Mouse (Mus musculus) gastrocnemius, postnatal 14 days (tissue): ENCODE data around the gene Tfdp2. TPM values are rescaled to one million over a fixed set of nuclear protein-coding genes. Genes with fewer than 3 reads are reported as not detected.
"Not testable (repeated sequence)": the region's sequence is repeated elsewhere in the genome, so short reads cannot be mapped to it uniquely, and the experiment has no call there.

Experiments used
- DNase-seq: peaks from one replicate; pipeline ENCODE4 v3.0.0; 2021; ENCODE audit warnings: mixed read lengths
- intact Hi-C: fragments of 180-260 bp; cut with DNase I; formaldehyde crosslinking; loops from one replicate; pipeline ENCODE4 v1.15.1; 2025; ENCODE audit warnings: low total_unique reads
- total RNA-seq, 2 experiments: library from RNA; stranded (reverse); gene quantifications; 2 replicates each; pipeline ENCODE4 v1.2.3; 2021

Gene Tfdp2
- total RNA-seq, 2 experiments from 2014 or later = 32.6 to 46.7 TPM

GRCm38 (mm10) chr9:96275543-96275942, 79.5 kb downstream of the Tfdp2 start:
- intact Hi-C loops = no loop called here
- DNase-seq = no peak

GRCm38 (mm10) chr9:96281497-96281896, 85.4 kb downstream of the Tfdp2 start:
- no peak for DNase-seq
- intact Hi-C loops = no loop called here

GRCm38 (mm10) chr9:96282082-96282481, 86.0 kb downstream of the Tfdp2 start:
- no peak for DNase-seq
- intact Hi-C loops = no loop called here

GRCm38 (mm10) chr9:96284916-96285315, 88.8 kb downstream of the Tfdp2 start:
- intact Hi-C loops = no loop called here
- DNase-seq = no peak

GRCm38 (mm10) chr9:96292144-96292543, 96.1 kb downstream of the Tfdp2 start:
- intact Hi-C loops = no loop called here
- DNase-seq = no peak

- DNase-seq = no peak
- intact Hi-C loops = no loop called here
These were observed 103.4 kb downstream of the Tfdp2 start for GRCm38 (mm10) chr9:96299324-96300008.

- no peak for DNase-seq
- intact Hi-C loops = no loop called here
These were observed 112.7 kb downstream of the Tfdp2 start for GRCm38 (mm10) chr9:96308816-96309215.

GRCm38 (mm10) chr9:96312074-96312473, 116.0 kb downstream of the Tfdp2 start:
- intact Hi-C loops = no loop called here
- DNase-seq = no peak

GRCm38 (mm10) chr9:96319333-96319732, 123.3 kb downstream of the Tfdp2 start:
- intact Hi-C loops = no loop called here
- DNase-seq = no peak

GRCm38 (mm10) chr9:96320551-96320980, 124.5 kb downstream of the Tfdp2 start:
- DNase-seq = no peak
- intact Hi-C loops = no loop called here

GRCm38 (mm10) chr9:96322411-96323152, 126.5 kb downstream of the Tfdp2 start:
- intact Hi-C loops = no loop called here
- no peak for DNase-seq

- no peak for DNase-seq
- intact Hi-C loops = no loop called here
These were observed 128.4 kb downstream of the Tfdp2 start for GRCm38 (mm10) chr9:96324502-96324901.

GRCm38 (mm10) chr9:96326496-96326923, 130.4 kb downstream of the Tfdp2 start:
- peak; percentile 22 for DNase-seq
- intact Hi-C loops = no loop called here

- DNase-seq = no peak
- intact Hi-C loops = no loop called here
These were observed 132.2 kb downstream of the Tfdp2 start for GRCm38 (mm10) chr9:96328226-96328625.

GRCm38 (mm10) chr9:96331146-96331545, 135.1 kb downstream of the Tfdp2 start:
- DNase-seq = no peak
- intact Hi-C loops = no loop called here

GRCm38 (mm10) chr9:96345750-96346149, 149.7 kb downstream of the Tfdp2 start:
- DNase-seq = no peak
- intact Hi-C loops = loop anchor here (5.0 kb wide), 1 partner anchor 152 kb away; no protein-coding TSS in a partner anchor

- intact Hi-C loops = loop anchor here (5.0 kb wide), 1 partner anchor 148 kb away; no protein-coding TSS in a partner anchor
- DNase-seq = no peak
These were observed 152.8 kb downstream of the Tfdp2 start for GRCm38 (mm10) chr9:96348885-96349284.

GRCm38 (mm10) chr9:96350010-96350409, 153.9 kb downstream of the Tfdp2 start:
- intact Hi-C loops = no loop called here
- DNase-seq = peak; percentile 58

- intact Hi-C loops = no loop called here
- DNase-seq = no peak
These were observed 154.4 kb downstream of the Tfdp2 start for GRCm38 (mm10) chr9:96350476-96350875.

GRCm38 (mm10) chr9:96351771-96352170, 155.7 kb downstream of the Tfdp2 start:
- DNase-seq, intact Hi-C loops: not testable (repeated sequence)
